Mouse (Mus musculus): ENCODE measurements around the gene Grcc10.

Gene Grcc10

GRCm38 (mm10) chr6:124740888-124741761 lies at the start of gene Grcc10:
Gene Grcc10, minus strand, starts transcription at chr6:124741374.
- DNase-seq: peak; percentile 86

GRCm38 (mm10) chr6:124790121-124790520 lies 48.9 kb upstream of the Grcc10 start:
- DNase-seq: no peak

GRCm38 (mm10) chr6:124789519-124789918 lies 48.3 kb upstream of the Grcc10 start:
- DNase-seq: no peak

GRCm38 (mm10) chr6:124787722-124788121 lies 46.5 kb upstream of the Grcc10 start:
- DNase-seq: no peak

GRCm38 (mm10) chr6:124786756-124787420 lies 45.7 kb upstream of the Grcc10 start:
- DNase-seq: no peak

- no peak for DNase-seq
These were observed 41.3 kb upstream of the Grcc10 start for GRCm38 (mm10) chr6:124782436-124782835.

- DNase-seq: no peak
These were observed 39.7 kb upstream of the Grcc10 start for GRCm38 (mm10) chr6:124780917-124781316.

GRCm38 (mm10) chr6:124779984-124780416 lies 38.8 kb upstream of the Grcc10 start:
- DNase-seq: no peak

GRCm38 (mm10) chr6:124779222-124779983 lies 38.2 kb upstream of the Grcc10 start, which contains the start of gene Lrrc23:
Gene Lrrc23, minus strand, starts transcription at chr6:124779727.
- no peak for DNase-seq

GRCm38 (mm10) chr6:124770511-124770910 lies 29.3 kb upstream of the Grcc10 start:
- no peak for DNase-seq

- DNase-seq: no peak
These were observed 28.8 kb upstream of the Grcc10 start for GRCm38 (mm10) chr6:124770013-124770412.

GRCm38 (mm10) chr6:124769101-124769765 lies 28.1 kb upstream of the Grcc10 start, which contains the start of gene Eno2:
Gene Eno2, minus strand, starts transcription at chr6:124769673.
- DNase-seq: peak; percentile 85

- no peak for DNase-seq
These were observed 27.5 kb upstream of the Grcc10 start for GRCm38 (mm10) chr6:124768704-124769044.

- peak; percentile 51 for DNase-seq
These were observed 26.9 kb upstream of the Grcc10 start for GRCm38 (mm10) chr6:124767920-124768703.

- DNase-seq: no peak
These were observed 26.4 kb upstream of the Grcc10 start for GRCm38 (mm10) chr6:124767536-124767919.

GRCm38 (mm10) chr6:124765951-124766350 lies 24.8 kb upstream of the Grcc10 start:
- DNase-seq: no peak

GRCm38 (mm10) chr6:124759259-124759658 lies 18.1 kb upstream of the Grcc10 start:
- peak; percentile 82 for DNase-seq

- DNase-seq: no peak
These were observed 17.7 kb upstream of the Grcc10 start for GRCm38 (mm10) chr6:124758849-124759232.

- DNase-seq: no peak
These were observed 17.0 kb upstream of the Grcc10 start for GRCm38 (mm10) chr6:124757909-124758848.

GRCm38 (mm10) chr6:124757351-124757880 lies 16.2 kb upstream of the Grcc10 start:
- DNase-seq: no peak

All from right cerebral cortex, postnatal 14 days (tissue).